Mouse (Mus musculus) frontal cortex, postnatal 10 days (tissue): ENCODE measurements around the gene Evx2.

Experiments used
- DNase-seq, 2 experiments: peaks; one replicate each; pipeline ENCODE4 v3.0.0; 2022; ENCODE audit warnings: low spot score in 2 of 2, mixed read lengths in 1 of 2

The Evx2 gene

GRCm38 (mm10) chr2:74659507-74660005 is at the start of gene Evx2:
Evx2 (minus strand) TSS chr2:74659557.
- no peak for DNase-seq

- no peak for DNase-seq
These were observed 49.3 kb upstream of the Evx2 start for GRCm38 (mm10) chr2:74708676-74709075.

- DNase-seq, result no peak
These were observed 48.2 kb upstream of the Evx2 start for GRCm38 (mm10) chr2:74707599-74707998.

- DNase-seq, result no peak
These were observed 47.1 kb upstream of the Evx2 start for GRCm38 (mm10) chr2:74706393-74706960.

- no peak for DNase-seq
These were observed 46.2 kb upstream of the Evx2 start for GRCm38 (mm10) chr2:74705467-74706089.

GRCm38 (mm10) chr2:74704999-74705466 is 45.7 kb upstream of the Evx2 start:
- no peak for DNase-seq

- DNase-seq, result no peak
These were observed 45.1 kb upstream of the Evx2 start, which contains the start of gene Hoxd8 for GRCm38 (mm10) chr2:74704393-74704998. Hoxd8 (plus strand) TSS chr2:74704615.

GRCm38 (mm10) chr2:74703720-74704392 is 44.5 kb upstream of the Evx2 start:
- no peak for DNase-seq

- DNase-seq, result no peak
These were observed 44.0 kb upstream of the Evx2 start for GRCm38 (mm10) chr2:74703317-74703716.

- DNase-seq, result no peak
These were observed 43.5 kb upstream of the Evx2 start for GRCm38 (mm10) chr2:74702820-74703219.

GRCm38 (mm10) chr2:74701949-74702819 is 42.8 kb upstream of the Evx2 start:
- peak in 1 of 2 experiments; percentile 76 for DNase-seq

- DNase-seq, result no peak
These were observed 41.3 kb upstream of the Evx2 start for GRCm38 (mm10) chr2:74700546-74701112.

GRCm38 (mm10) chr2:74699664-74700545 is 40.5 kb upstream of the Evx2 start:
- no peak for DNase-seq

- DNase-seq, result no peak
These were observed 39.7 kb upstream of the Evx2 start for GRCm38 (mm10) chr2:74699053-74699430.

GRCm38 (mm10) chr2:74698201-74699052 is 39.1 kb upstream of the Evx2 start:
- no peak for DNase-seq

- DNase-seq, result no peak
These were observed 38.3 kb upstream of the Evx2 start, which contains the start of gene Hoxd9 for GRCm38 (mm10) chr2:74697567-74698121. Hoxd9 (plus strand) TSS chr2:74697727.

- DNase-seq, result no peak
These were observed 37.3 kb upstream of the Evx2 start for GRCm38 (mm10) chr2:74696442-74697335.
